Mouse (Mus musculus) kidney, adult 9 months (tissue): ENCODE results near the gene Fam19a3.
A peak's percentile ranks its signal among the peaks of the same experiment; 100 is the strongest.

Experiments used
- DNase-seq: peaks from one replicate; pipeline ENCODE4 v3.0.0; 2022

The Fam19a3 gene

GRCm38 (mm10) chr3:104791671-104792070 is 10.0 kb upstream of the Fam19a3 start:
- no peak for DNase-seq

GRCm38 (mm10) chr3:104791017-104791416 is 9.4 kb upstream of the Fam19a3 start:
- no peak for DNase-seq

DNA sequence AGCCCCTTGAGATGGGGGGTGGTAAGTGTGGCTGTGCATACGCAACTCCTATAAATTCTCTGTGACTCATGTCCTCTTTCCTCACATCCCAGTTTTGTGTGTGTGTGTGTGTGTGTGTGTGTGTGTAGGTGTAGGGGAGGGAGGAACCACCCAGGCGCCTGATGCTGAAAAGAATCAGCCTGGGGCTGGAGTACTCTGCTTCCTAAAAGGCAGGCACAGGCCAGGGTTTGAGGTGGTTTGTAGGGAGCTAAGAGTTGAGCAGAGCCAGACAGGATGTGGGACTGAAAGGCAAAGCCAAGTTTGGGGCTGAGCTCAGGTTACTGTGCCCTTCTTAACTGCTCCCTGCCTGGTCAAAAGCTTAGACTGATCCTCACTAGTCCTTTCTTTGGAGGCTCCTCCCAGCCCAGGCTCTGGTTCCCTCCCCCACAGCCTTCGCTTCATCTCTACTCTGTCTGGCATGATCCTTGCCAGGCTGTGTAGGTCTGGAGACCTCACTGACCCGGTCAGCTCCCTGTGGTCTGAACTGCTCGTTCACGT is 8.8 kb upstream of the Fam19a3 start:
- peak; percentile 67 for DNase-seq

- peak; percentile 76 for DNase-seq
Observed at GRCm38 (mm10) chr3:104789822-104790221, 8.2 kb upstream of the Fam19a3 start.

GRCm38 (mm10) chr3:104789312-104789605 is 7.6 kb upstream of the Fam19a3 start:
- peak; percentile 31 for DNase-seq

DNA sequence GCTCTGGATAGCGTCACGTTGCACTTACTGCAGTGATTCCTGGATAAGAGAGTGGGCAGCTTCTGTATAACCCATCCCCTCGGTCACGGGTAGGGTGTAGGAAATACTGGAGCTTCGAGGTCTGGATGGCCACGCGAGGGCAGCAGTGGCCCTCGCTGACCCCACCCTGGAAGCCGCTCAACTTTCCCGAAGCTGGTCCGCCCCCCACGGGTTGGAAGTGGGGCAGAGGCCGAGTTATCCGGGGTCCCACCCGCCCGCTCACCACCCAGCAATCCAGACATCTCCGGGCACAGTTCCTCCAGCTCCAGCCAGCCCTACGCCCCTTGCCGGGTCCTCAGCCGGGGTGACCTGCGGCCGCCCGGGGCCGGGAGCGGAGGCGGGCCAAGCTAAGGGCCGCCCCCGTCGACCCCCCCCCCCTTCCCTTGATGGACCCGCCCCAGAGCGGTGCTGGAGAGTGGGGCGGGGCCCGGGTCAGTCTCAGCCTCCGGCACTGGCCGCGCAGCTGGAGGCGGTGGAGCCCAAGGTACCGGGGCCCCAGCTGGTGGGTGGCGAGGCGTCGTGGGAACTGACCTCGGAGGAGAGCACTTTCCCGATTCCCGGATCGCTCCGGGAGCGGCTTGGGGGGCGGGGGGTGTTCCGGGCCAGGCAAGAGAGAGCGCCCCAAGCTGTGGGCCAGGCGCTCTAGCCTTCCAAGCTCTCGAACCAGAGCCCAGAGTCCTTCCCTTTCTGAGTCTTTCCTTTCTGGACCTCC is 7.1 kb upstream of the Fam19a3 start:
- DNase-seq: peak; percentile 88

GRCm38 (mm10) chr3:104788075-104788474 is 6.4 kb upstream of the Fam19a3 start, which contains the start of gene Rhoc:
Rhoc (plus strand) TSS chr3:104788375.
- no peak for DNase-seq

DNA sequence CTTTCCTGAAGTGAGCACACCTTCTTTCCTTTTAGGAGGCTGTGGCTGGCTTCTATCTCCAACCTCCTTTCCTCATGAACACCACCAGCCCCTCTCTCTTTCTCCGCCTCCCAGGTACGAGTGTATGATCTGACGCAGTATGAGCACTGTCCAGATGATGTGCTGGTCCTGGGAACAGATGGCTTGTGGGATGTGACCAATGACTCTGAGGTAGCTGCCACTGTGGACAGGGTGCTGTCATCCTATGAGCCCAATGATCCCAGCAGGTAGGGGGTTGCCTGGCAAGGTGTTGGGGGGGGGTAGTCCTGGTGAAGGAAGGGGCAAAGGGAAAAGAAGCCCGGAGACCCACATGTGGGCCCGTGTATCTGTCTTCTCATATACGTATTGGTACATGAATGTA is 3.6 kb upstream of the Fam19a3 start:
- no peak for DNase-seq

GRCm38 (mm10) chr3:104783971-104784500 is 2.4 kb upstream of the Fam19a3 start:
- DNase-seq: no peak

GRCm38 (mm10) chr3:104782061-104782681 is 531 bp upstream of the Fam19a3 start:
- DNase-seq: peak; percentile 72

GRCm38 (mm10) chr3:104780561-104781420 is 849 bp downstream of the Fam19a3 start, which contains the start of gene Ppm1j:
Ppm1j (plus strand) TSS chr3:104781056.
- DNase-seq: peak; percentile 89

GRCm38 (mm10) chr3:104779949-104780348 is 1.7 kb downstream of the Fam19a3 start:
- peak; percentile 43 for DNase-seq

GRCm38 (mm10) chr3:104777342-104777741 is 4.3 kb downstream of the Fam19a3 start:
- no peak for DNase-seq

DNA sequence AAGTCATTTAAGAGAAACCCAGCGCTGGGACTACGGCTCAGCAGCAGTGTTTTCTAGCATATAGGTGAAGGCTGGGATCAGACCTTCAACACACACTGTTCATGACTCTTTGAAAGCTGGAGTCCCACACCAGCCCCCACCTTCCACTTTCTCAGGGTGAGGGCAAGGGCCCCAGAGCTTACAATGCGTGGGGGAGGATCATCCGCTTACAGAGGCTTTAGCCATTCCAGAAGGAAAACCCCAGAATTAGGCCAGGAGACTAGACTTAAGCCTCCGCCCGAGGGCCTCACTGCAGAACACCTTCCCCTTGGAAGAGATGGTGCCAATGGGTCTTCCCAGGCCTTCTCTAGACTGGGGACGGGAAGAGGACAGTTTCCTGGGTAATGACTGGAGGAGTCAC is 8.3 kb downstream of the Fam19a3 start:
- DNase-seq: no peak

- DNase-seq: no peak
Observed at GRCm38 (mm10) chr3:104771460-104771859, 10.2 kb downstream of the Fam19a3 start.

GRCm38 (mm10) chr3:104770918-104771317 is 10.7 kb downstream of the Fam19a3 start:
- no peak for DNase-seq

- peak; percentile 52 for DNase-seq
Observed at GRCm38 (mm10) chr3:104770035-104770434, 11.6 kb downstream of the Fam19a3 start.

GRCm38 (mm10) chr3:104769135-104769534 is 12.5 kb downstream of the Fam19a3 start:
- no peak for DNase-seq

DNA sequence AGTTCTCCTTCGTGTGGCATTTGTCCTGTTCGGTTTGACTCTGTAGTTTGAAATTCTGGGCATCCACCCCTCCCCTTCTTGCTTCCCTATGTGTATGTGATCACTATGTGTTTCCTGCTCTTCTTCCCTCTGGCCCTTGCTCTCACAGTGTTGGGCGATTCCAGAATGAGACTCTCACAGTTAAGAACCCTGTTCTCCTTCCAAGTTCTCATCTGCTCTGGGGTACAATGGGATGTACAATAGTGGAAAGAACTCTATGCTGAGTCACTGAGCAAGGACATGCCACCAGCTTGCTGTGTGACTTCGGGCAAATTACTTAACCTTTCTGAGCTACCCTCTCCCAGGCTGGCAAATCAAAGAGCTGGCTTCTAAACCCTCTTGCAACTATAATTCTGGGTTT is 13.9 kb downstream of the Fam19a3 start:
- DNase-seq: no peak

DNA sequence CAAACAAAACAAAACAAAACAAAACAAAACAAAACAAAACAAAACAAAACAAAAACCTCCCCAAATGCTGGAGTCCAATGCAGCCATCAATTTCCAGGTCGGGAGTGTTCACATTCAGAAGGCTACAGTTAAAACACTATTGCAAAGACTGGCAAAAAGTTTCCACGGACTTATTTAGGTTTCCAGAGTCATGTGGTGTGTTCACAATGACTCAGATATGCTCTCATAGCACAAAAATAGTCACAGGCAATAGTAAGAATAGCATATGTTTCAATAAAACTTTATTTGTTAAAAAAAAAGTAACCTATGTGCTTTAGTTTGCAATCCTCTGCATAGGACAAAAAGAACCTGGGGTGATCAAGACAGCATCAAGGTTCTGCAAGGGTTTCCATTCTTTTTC is 14.5 kb downstream of the Fam19a3 start:
- no peak for DNase-seq

DNA sequence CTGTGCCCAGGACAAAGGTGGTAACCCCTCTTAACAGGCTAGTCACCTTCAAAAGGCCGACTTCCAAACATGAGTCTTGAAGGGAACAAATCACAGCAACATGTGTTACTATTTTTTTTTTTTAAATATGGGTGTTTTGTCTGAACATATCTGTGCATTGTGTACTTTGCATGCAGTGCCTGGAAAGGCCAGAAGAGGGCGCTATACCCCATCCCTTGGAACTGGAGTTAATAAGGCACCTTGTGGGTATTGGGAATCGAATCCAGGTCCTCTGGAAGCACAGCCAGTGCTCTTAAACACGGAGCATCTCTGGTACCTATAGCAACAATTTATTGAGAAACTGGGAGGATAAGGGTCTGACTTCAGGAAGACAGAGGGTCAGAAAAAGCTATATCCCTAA is 16.6 kb downstream of the Fam19a3 start:
- DNase-seq: peak; percentile 28

GRCm38 (mm10) chr3:104762103-104762863 is 19.4 kb downstream of the Fam19a3 start:
- peak; percentile 28 for DNase-seq
